Comparison of ENCODE assay signal across 28 mouse cellular contexts in the genomic region with DNA sequence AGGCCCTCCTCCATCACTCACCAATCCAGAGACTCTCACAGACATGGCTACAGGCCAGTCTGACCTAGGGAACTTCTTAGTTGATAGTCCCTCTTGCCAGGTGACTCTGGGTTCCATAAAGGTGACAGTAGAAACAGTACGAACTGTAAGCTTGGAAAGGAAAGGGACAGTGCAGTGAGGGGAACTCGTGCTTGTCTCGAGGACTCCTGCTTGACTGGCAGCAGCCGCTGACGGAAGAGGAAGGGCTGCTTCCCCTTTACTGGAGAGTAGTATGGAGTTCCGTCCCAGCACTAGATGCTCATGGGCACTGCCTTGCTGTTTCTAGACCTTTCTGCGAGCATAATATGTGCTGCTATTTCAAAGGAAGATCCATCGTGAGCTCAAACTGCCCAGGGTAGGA. TPM values are rescaled to one million over a fixed set of nuclear protein-coding genes. Genes with fewer than 3 reads are reported as not detected.
DNase-seq lines count a peak whose midpoint lies in the region; ATAC-seq and TF ChIP-seq lines count a peak whose summit lies in the region.
"Had no signal": no experiment of that assay in that cellular context is flagged by ENCODE, and none has a peak within 500 bp of the region (broad histone marks: within the 10 kb centered on the region; RNA-seq: fewer than 3 reads in every experiment).

No protein-coding gene starts in this region.

- TF ChIP-seq EP300 in liver, embryonic 14.5 days (IDR thresholded peaks at IDR 0.05; ENCODE audit: low read depth) = no peak

- H3K9me3 ChIP-seq in liver, embryonic 14.5 days (ENCODE audit: control insufficient read depth, low read length) = no peaks in the 10 kb centered on the region
- no peaks in the 10 kb centered on the region for H3K9me3 ChIP-seq in liver, embryonic 11.5 days (ENCODE audit: control insufficient read depth, low read length)
- no peaks in the 10 kb centered on the region for H3K9me3 ChIP-seq in forebrain, embryonic 11.5 days (ENCODE audit: control insufficient read depth, low read length)
- H3K9me3 ChIP-seq: embryonic facial prominence, embryonic 12.5 days; hindbrain, embryonic 12.5 days; limb, embryonic 13.5 days; liver, embryonic 15.5 days; neural tube, embryonic 12.5 days had no signal

- H3K4me3 ChIP-seq in liver, embryonic 14.5 days (ENCODE audit: insufficient read depth in 1 of 2, low read depth in 2 of 2, low read length in 2 of 2) = no peak overlapping the region
- no peak overlapping the region for H3K4me3 ChIP-seq in liver, embryonic 11.5 days (ENCODE audit: low read depth, low read length)
- no peak overlapping the region for H3K4me3 ChIP-seq in bone marrow, adult 2 months (replicated peaks; ENCODE audit: control insufficient read depth, low read depth, low read length)
- no peak overlapping the region for H3K4me3 ChIP-seq in brown adipose tissue, adult 24 weeks (ENCODE audit: insufficient read depth, low read depth, low read length)
- no peak overlapping the region for H3K4me3 ChIP-seq in forebrain, embryonic 11.5 days (ENCODE audit: low read depth, low read length)
- H3K4me3 ChIP-seq: embryonic facial prominence, embryonic 12.5 days; hindbrain, embryonic 12.5 days; left cerebral cortex, adult 2 months; limb, embryonic 13.5 days; liver, embryonic 15.5 days; myocyte; neural tube, embryonic 12.5 days had no signal

- H3K27me3 ChIP-seq in liver, embryonic 14.5 days (ENCODE audit: control insufficient read depth, insufficient read depth, low read length) = no peaks in the 10 kb centered on the region
- no peaks in the 10 kb centered on the region for H3K27me3 ChIP-seq in liver, embryonic 11.5 days (replicated peaks; ENCODE audit: control insufficient read depth, insufficient read depth, low read length)
- no peaks in the 10 kb centered on the region for H3K27me3 ChIP-seq in forebrain, embryonic 11.5 days (ENCODE audit: control insufficient read depth, insufficient read depth, low read length)
- H3K27me3 ChIP-seq: embryonic facial prominence, embryonic 12.5 days; hindbrain, embryonic 12.5 days; limb, embryonic 13.5 days; liver, embryonic 15.5 days; neural tube, embryonic 12.5 days had no signal

- H3K36me3 ChIP-seq in liver, embryonic 14.5 days (replicated peaks; ENCODE audit: control insufficient read depth, insufficient read depth, low read depth) = peaks cover 21% of the 10 kb centered on the region
- peaks cover 19% of the 10 kb centered on the region for H3K36me3 ChIP-seq in liver, embryonic 11.5 days (ENCODE audit: control insufficient read depth, insufficient read depth, low read length)
- peaks cover 6% of the 10 kb centered on the region; the same call in 1 of the 2 replicates for H3K36me3 ChIP-seq in forebrain, embryonic 11.5 days (ENCODE audit: control insufficient read depth, insufficient read depth, low read length)

- H3K27ac ChIP-seq in liver, embryonic 14.5 days = no peak overlapping the region
- H3K27ac ChIP-seq in liver, embryonic 11.5 days (ENCODE audit: low read depth, low read length) = no peak overlapping the region
- peak overlapping the region; percentile 33; the same call in 1 of the 2 replicates for H3K27ac ChIP-seq in bone marrow, adult 2 months (ENCODE audit: control insufficient read depth, insufficient read depth, low read depth, low read length, poor library complexity)
- H3K27ac ChIP-seq in brown adipose tissue, adult 24 weeks (replicated peaks; ENCODE audit: low read depth, low read length) = peak overlapping the region; percentile 66
- no peak overlapping the region for H3K27ac ChIP-seq in forebrain, embryonic 11.5 days (ENCODE audit: low read depth, low read length)
- H3K27ac ChIP-seq: embryonic facial prominence, embryonic 12.5 days; hindbrain, embryonic 12.5 days; left cerebral cortex, adult 2 months; limb, embryonic 13.5 days; liver, embryonic 15.5 days; neural tube, embryonic 12.5 days had no signal

- 53% methylated on average over 8 of the region's 8 CpGs for WGBS in liver, embryonic 14.5 days (ENCODE audit: insufficient replicate concordance)
- 74% methylated on average over 8 of the region's 8 CpGs for WGBS in liver, embryonic 11.5 days
- 45% methylated on average over 8 of the region's 8 CpGs for WGBS in bone marrow, adult 2 months
- 95% methylated on average over 8 of the region's 8 CpGs for WGBS in forebrain, embryonic 11.5 days

- no peak for TF ChIP-seq CTCF in liver, embryonic 14.5 days (IDR thresholded peaks at IDR 0.05; ENCODE audit: low read depth)
- TF ChIP-seq CTCF in bone marrow, adult 2 months (IDR thresholded peaks at IDR 0.05; ENCODE audit: control insufficient read depth, insufficient read depth, low read length) = no peak

- no peak overlapping the region for H3K9ac ChIP-seq in liver, embryonic 14.5 days (replicated peaks)
- H3K9ac ChIP-seq in liver, embryonic 11.5 days (ENCODE audit: low read depth, low read length) = no peak overlapping the region
- no peak overlapping the region for H3K9ac ChIP-seq in forebrain, embryonic 11.5 days (ENCODE audit: low read length)
- H3K9ac ChIP-seq: embryonic facial prominence, embryonic 12.5 days; hindbrain, embryonic 12.5 days; limb, embryonic 13.5 days; liver, embryonic 15.5 days; neural tube, embryonic 12.5 days had no signal

- DNase-seq in liver, embryonic 14.5 days (ENCODE audit: low read depth in 3 of 3, low spot score in 3 of 3) = no peak
- no peak for DNase-seq in liver, embryonic 11.5 days (ENCODE audit: low spot score)
- DNase-seq in forebrain, embryonic 11.5 days (ENCODE audit: low spot score) = no peak
- DNase-seq in kidney, adult 18-20 months = no peak
- DNase-seq: adrenal gland, postnatal 14 days; cerebellum, adult 8-10 months; cerebellum, postnatal 36 days; embryo, embryonic 11 days; gastrocnemius, postnatal 10 days; heart, postnatal 36 days; kidney, postnatal 14 days; thymus, postnatal 14 days had no signal

- ATAC-seq in liver, embryonic 14.5 days (ENCODE audit: insufficient read depth) = peak; percentile 23; the same call in 1 of the 2 replicates
- no peak for ATAC-seq in liver, embryonic 11.5 days (replicated peaks; ENCODE audit: low FRiP score)
- ATAC-seq in megakaryocyte progenitor cell, adult 5-6 weeks (replicated peaks; ENCODE audit: poor library complexity) = peak; percentile 85
- ATAC-seq in forebrain, embryonic 11.5 days (replicated peaks; ENCODE audit: low FRiP score) = no peak
- ATAC-seq: CD4-positive, CD25-positive, alpha-beta regulatory T cell, adult 4 months; forebrain, embryonic 16.5 days; intestine, embryonic 16.5 days; midbrain, embryonic 16.5 days had no signal

- no peaks in the 10 kb centered on the region for H3K4me1 ChIP-seq in liver, embryonic 14.5 days (replicated peaks; ENCODE audit: control insufficient read depth in 2 of 2, insufficient read depth in 2 of 2, low read length in 1 of 2)
- H3K4me1 ChIP-seq in liver, embryonic 11.5 days (replicated peaks; ENCODE audit: control insufficient read depth, insufficient read depth, low read length) = no peaks in the 10 kb centered on the region
- H3K4me1 ChIP-seq in bone marrow, adult 2 months (ENCODE audit: control insufficient read depth, insufficient read depth, low read length) = no peaks in the 10 kb centered on the region; the same call in 1 of the 2 replicates
- no peaks in the 10 kb centered on the region for H3K4me1 ChIP-seq in brown adipose tissue, adult 24 weeks (ENCODE audit: control insufficient read depth, insufficient read depth, insufficient read length, low read length)
- H3K4me1 ChIP-seq in forebrain, embryonic 11.5 days (replicated peaks; ENCODE audit: control insufficient read depth, insufficient read depth, low read length) = no peaks in the 10 kb centered on the region
- H3K4me1 ChIP-seq: embryonic facial prominence, embryonic 12.5 days; hindbrain, embryonic 12.5 days; limb, embryonic 13.5 days; liver, embryonic 15.5 days; neural tube, embryonic 12.5 days had no signal

- no peak for TF ChIP-seq POLR2A in bone marrow, adult 2 months (IDR thresholded peaks at IDR 0.05; ENCODE audit: borderline replicate concordance, control insufficient read depth, low read depth, low read length)

- no peak overlapping the region for H3K4me2 ChIP-seq in liver, embryonic 14.5 days (ENCODE audit: low read depth)
- H3K4me2 ChIP-seq in liver, embryonic 11.5 days = no peak overlapping the region
- H3K4me2 ChIP-seq in forebrain, embryonic 11.5 days (ENCODE audit: low read depth, low read length, severe bottlenecking) = no peak overlapping the region
- H3K4me2 ChIP-seq: embryonic facial prominence, embryonic 12.5 days; heart, embryonic 11.5 days; hindbrain, embryonic 12.5 days; limb, embryonic 13.5 days; liver, embryonic 15.5 days; midbrain, embryonic 11.5 days; neural tube, embryonic 12.5 days had no signal

RNA-seq across cellular contexts. Expression of a gene that starts 18.7 kb away (rescaled TPM):
- polyA plus RNA-seq in liver, embryonic 14.5 days (2012; rRNA removed) = 21.9 and 28.1 TPM in 2 replicates
- 52.5 and 59.9 TPM in 2 replicates for polyA plus RNA-seq in liver, embryonic 14.5 days (2014; fragmentation: Nextera tagmentation; extraction: Ambion mirVana)
- 112 and 129 TPM in 2 replicates for polyA plus RNA-seq in liver, embryonic 11.5 days (2014; fragmentation: Nextera tagmentation; extraction: Ambion mirVana)
- polyA plus RNA-seq in bone marrow, adult 2 months (2011; ENCODE audit: insufficient read depth, insufficient read length, low replicate concordance, missing spikeins) = 14.1 and 23.8 TPM in 2 replicates
- 63.8 and 97.0 TPM in 2 replicates for polyA plus RNA-seq in brown adipose tissue, adult 24 weeks (2012; ENCODE audit: insufficient read depth, insufficient read length, missing spikeins)
- 43.1 and 45.0 TPM in 2 replicates for total RNA-seq in megakaryocyte progenitor cell, adult 5-6 weeks (2015)
- 36.3 and 46.6 TPM in 2 replicates for total RNA-seq in megakaryocyte progenitor cell, adult 5-6 weeks (2017)
- 38.3 and 41.4 TPM in 2 replicates for polyA plus RNA-seq in forebrain, embryonic 11.5 days (2014; fragmentation: Nextera tagmentation; extraction: Ambion mirVana)

RNA-seq across cellular contexts. Expression of a gene that starts 22.9 kb away (rescaled TPM):
- polyA plus RNA-seq in liver, embryonic 14.5 days (2012; rRNA removed) = 33.4 and 43.4 TPM in 2 replicates
- polyA plus RNA-seq in liver, embryonic 14.5 days (2014; fragmentation: Nextera tagmentation; extraction: Ambion mirVana) = 64.1 and 65.4 TPM in 2 replicates
- polyA plus RNA-seq in liver, embryonic 11.5 days (2014; fragmentation: Nextera tagmentation; extraction: Ambion mirVana) = 104 and 116 TPM in 2 replicates
- polyA plus RNA-seq in bone marrow, adult 2 months (2011; ENCODE audit: insufficient read depth, insufficient read length, low replicate concordance, missing spikeins) = 26.4 and 29.7 TPM in 2 replicates
- 172 and 174 TPM in 2 replicates for polyA plus RNA-seq in brown adipose tissue, adult 24 weeks (2012; ENCODE audit: insufficient read depth, insufficient read length, missing spikeins)
- 168 and 183 TPM in 2 replicates for total RNA-seq in megakaryocyte progenitor cell, adult 5-6 weeks (2015)
- total RNA-seq in megakaryocyte progenitor cell, adult 5-6 weeks (2017) = 176 and 178 TPM in 2 replicates
- 75.2 and 78.5 TPM in 2 replicates for polyA plus RNA-seq in forebrain, embryonic 11.5 days (2014; fragmentation: Nextera tagmentation; extraction: Ambion mirVana)

RNA-seq across cellular contexts. Expression of a gene that starts 46.0 kb away (rescaled TPM):
- polyA plus RNA-seq in liver, embryonic 14.5 days (2012; rRNA removed) = 15.3 and 17.6 TPM in 2 replicates
- 42.6 and 43.4 TPM in 2 replicates for polyA plus RNA-seq in liver, embryonic 14.5 days (2014; fragmentation: Nextera tagmentation; extraction: Ambion mirVana)
- polyA plus RNA-seq in liver, embryonic 11.5 days (2014; fragmentation: Nextera tagmentation; extraction: Ambion mirVana) = 144 and 156 TPM in 2 replicates
- 25.8 and 42.3 TPM in 2 replicates for polyA plus RNA-seq in bone marrow, adult 2 months (2011; ENCODE audit: insufficient read depth, insufficient read length, low replicate concordance, missing spikeins)
- polyA plus RNA-seq in brown adipose tissue, adult 24 weeks (2012; ENCODE audit: insufficient read depth, insufficient read length, missing spikeins) = 13.8 and 23.6 TPM in 2 replicates
- 228 and 234 TPM in 2 replicates for total RNA-seq in megakaryocyte progenitor cell, adult 5-6 weeks (2015)
- total RNA-seq in megakaryocyte progenitor cell, adult 5-6 weeks (2017) = 234 and 288 TPM in 2 replicates
- 125 and 140 TPM in 2 replicates for polyA plus RNA-seq in forebrain, embryonic 11.5 days (2014; fragmentation: Nextera tagmentation; extraction: Ambion mirVana)

Comparison
In these comparisons a context has a peak if more than half of its experiments do, and no peak if none do; other contexts are left out.
1. ATAC-seq: peak in liver, embryonic 14.5 days (single experiment) and megakaryocyte progenitor cell, adult 5-6 weeks (single experiment); none in liver, embryonic 11.5 days (single experiment) and forebrain, embryonic 11.5 days (single experiment).
2. H3K27ac ChIP-seq: peak in bone marrow, adult 2 months (single experiment) and brown adipose tissue, adult 24 weeks (single experiment); none in liver, embryonic 14.5 days (single experiment), liver, embryonic 11.5 days (single experiment) and forebrain, embryonic 11.5 days (single experiment).